In the genomic region with DNA sequence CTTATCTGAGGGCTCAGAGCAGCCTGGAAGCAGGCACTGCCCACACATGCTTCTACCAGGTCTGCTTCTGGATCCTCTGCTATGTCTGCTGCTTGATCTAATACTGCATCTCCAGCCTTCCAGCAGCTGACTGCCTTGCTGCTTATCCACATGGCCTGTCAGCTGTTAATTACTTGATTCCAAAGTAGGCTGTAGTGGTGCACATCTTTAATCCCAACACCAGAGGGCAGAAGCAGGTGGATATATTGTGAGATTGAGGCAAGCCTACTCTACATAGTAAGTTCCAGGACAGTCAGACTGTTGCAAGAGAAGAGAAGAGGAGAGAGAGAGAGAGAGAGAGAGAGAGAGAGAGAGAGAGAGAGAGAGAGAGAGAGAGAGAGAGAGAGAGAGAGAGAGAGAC, we compare ENCODE assay signal across 9 mouse cellular contexts. TPM values are rescaled to one million over a fixed set of nuclear protein-coding genes. Genes with fewer than 3 reads are reported as not detected.
DNase-seq lines count a peak whose midpoint lies in the region; ATAC-seq lines count a peak whose summit lies in the region.
"Had no signal": no experiment of that assay in that cellular context is flagged by ENCODE, and none has a peak within 500 bp of the region (broad histone marks: within the 10 kb centered on the region; RNA-seq: fewer than 3 reads in every experiment).

No protein-coding gene starts in this region.

- H3K4me1 ChIP-seq in forebrain, embryonic 14.5 days (ENCODE audit: control insufficient read depth, insufficient read depth, low read length): no peaks in the 10 kb centered on the region
- H3K4me1 ChIP-seq in forebrain, embryonic 12.5 days: no peaks in the 10 kb centered on the region
- H3K4me1 ChIP-seq in hindbrain, embryonic 16.5 days (ENCODE audit: control insufficient read depth, insufficient read depth, low read depth, low read length): no peaks in the 10 kb centered on the region
- H3K4me1 ChIP-seq: neural tube, embryonic 12.5 days had no signal

- no peaks in the 10 kb centered on the region for H3K27me3 ChIP-seq in forebrain, embryonic 14.5 days (replicated peaks; ENCODE audit: control insufficient read depth, insufficient read depth, low read length)
- no peaks in the 10 kb centered on the region for H3K27me3 ChIP-seq in forebrain, embryonic 12.5 days
- H3K27me3 ChIP-seq in hindbrain, embryonic 16.5 days (replicated peaks; ENCODE audit: control insufficient read depth, insufficient read depth, low read length): no peaks in the 10 kb centered on the region
- H3K27me3 ChIP-seq: neural tube, embryonic 12.5 days had no signal

- H3K4me3 ChIP-seq in forebrain, embryonic 14.5 days (ENCODE audit: low read depth, low read length): no peak overlapping the region
- no peak overlapping the region for H3K4me3 ChIP-seq in forebrain, embryonic 12.5 days (replicated peaks)
- H3K4me3 ChIP-seq in hindbrain, embryonic 16.5 days (ENCODE audit: low read length): no peak overlapping the region
- H3K4me3 ChIP-seq: neural tube, embryonic 12.5 days had no signal

- no peaks in the 10 kb centered on the region for H3K9me3 ChIP-seq in forebrain, embryonic 14.5 days (replicated peaks; ENCODE audit: control insufficient read depth, low read length)
- H3K9me3 ChIP-seq in forebrain, embryonic 12.5 days: no peaks in the 10 kb centered on the region
- no peaks in the 10 kb centered on the region for H3K9me3 ChIP-seq in hindbrain, embryonic 16.5 days (ENCODE audit: control insufficient read depth, low read length)
- H3K9me3 ChIP-seq: neural tube, embryonic 12.5 days had no signal

- no peak for ATAC-seq in forebrain, embryonic 14.5 days
- ATAC-seq in forebrain, embryonic 12.5 days (ENCODE audit: low FRiP score): no peak
- ATAC-seq in hindbrain, embryonic 16.5 days: peak; percentile 52; the same call in 1 of the 2 replicates

- DNase-seq in forebrain, embryonic 14.5 days (ENCODE audit: low spot score): peak; percentile 55
- DNase-seq in right cerebral cortex, postnatal 10 days (ENCODE audit: low spot score in 2 of 2): peak; percentile 16 to 19
- no peak for DNase-seq in right cerebral cortex, postnatal 36 days (ENCODE audit: low spot score in 2 of 2)
- DNase-seq in retina, postnatal 7 days (ENCODE audit: low read depth, low spot score): peak; percentile 37
- no peak for DNase-seq in cerebellum, adult 11 months
- DNase-seq in layer of hippocampus, postnatal 36 days: no peak

- H3K36me3 ChIP-seq in forebrain, embryonic 14.5 days (ENCODE audit: control insufficient read depth, insufficient read depth, low read length): no peaks in the 10 kb centered on the region
- no peaks in the 10 kb centered on the region for H3K36me3 ChIP-seq in forebrain, embryonic 12.5 days (replicated peaks)
- no peaks in the 10 kb centered on the region for H3K36me3 ChIP-seq in hindbrain, embryonic 16.5 days (ENCODE audit: control insufficient read depth, insufficient read depth, low read length)
- H3K36me3 ChIP-seq: neural tube, embryonic 12.5 days had no signal

- no peak overlapping the region for H3K4me2 ChIP-seq in forebrain, embryonic 14.5 days (ENCODE audit: low read length)
- no peak overlapping the region for H3K4me2 ChIP-seq in forebrain, embryonic 12.5 days
- no peak overlapping the region for H3K4me2 ChIP-seq in hindbrain, embryonic 16.5 days (ENCODE audit: low read length)
- H3K4me2 ChIP-seq: neural tube, embryonic 12.5 days had no signal

- H3K27ac ChIP-seq in forebrain, embryonic 14.5 days (ENCODE audit: low read depth, low read length): no peak overlapping the region
- H3K27ac ChIP-seq in forebrain, embryonic 12.5 days: no peak overlapping the region
- H3K27ac ChIP-seq in hindbrain, embryonic 16.5 days (ENCODE audit: low read depth, low read length): no peak overlapping the region
- H3K27ac ChIP-seq: neural tube, embryonic 12.5 days had no signal

- no peak overlapping the region for H3K9ac ChIP-seq in forebrain, embryonic 14.5 days (ENCODE audit: low read length)
- H3K9ac ChIP-seq in forebrain, embryonic 12.5 days: no peak overlapping the region
- no peak overlapping the region for H3K9ac ChIP-seq in hindbrain, embryonic 16.5 days (ENCODE audit: low read depth, low read length)
- H3K9ac ChIP-seq: neural tube, embryonic 12.5 days had no signal

RNA-seq across cellular contexts. Expression of gene Rhag, which starts 26.4 kb away (rescaled TPM):
- not detected in 2 replicates for polyA plus RNA-seq in forebrain, embryonic 14.5 days (2014; fragmentation: Nextera tagmentation; extraction: Ambion mirVana)
- polyA plus RNA-seq in forebrain, embryonic 12.5 days (2016; fragmentation: Nextera tagmentation; extraction: Ambion mirVana): 1.9 and 3.2 TPM in 2 replicates
- polyA plus RNA-seq in hindbrain, embryonic 16.5 days (2015; fragmentation: Nextera tagmentation; extraction: Ambion mirVana): 0.09 and 0.14 TPM in 2 replicates
- total RNA-seq in layer of hippocampus, postnatal 36 days (2021): not detected

RNA-seq across cellular contexts. Expression of gene Crisp2, which starts 30.5 kb away (rescaled TPM):
- polyA plus RNA-seq in forebrain, embryonic 14.5 days (2014; fragmentation: Nextera tagmentation; extraction: Ambion mirVana): not detected in 2 replicates
- polyA plus RNA-seq in forebrain, embryonic 12.5 days (2016; fragmentation: Nextera tagmentation; extraction: Ambion mirVana): not detected in 2 replicates
- polyA plus RNA-seq in hindbrain, embryonic 16.5 days (2015; fragmentation: Nextera tagmentation; extraction: Ambion mirVana): not detected in 2 replicates
- not detected for total RNA-seq in layer of hippocampus, postnatal 36 days (2021)
- polyA plus RNA-seq: neural tube, embryonic 12.5 days had no signal

RNA-seq across cellular contexts. Expression of gene 9130008F23Rik, which starts 43.1 kb away (rescaled TPM):
- polyA plus RNA-seq in forebrain, embryonic 14.5 days (2014; fragmentation: Nextera tagmentation; extraction: Ambion mirVana): 0.46 and 0.75 TPM in 2 replicates
- polyA plus RNA-seq in forebrain, embryonic 12.5 days (2016; fragmentation: Nextera tagmentation; extraction: Ambion mirVana): 0.73 and 0.88 TPM in 2 replicates
- 0.99 and 1.2 TPM in 2 replicates for polyA plus RNA-seq in hindbrain, embryonic 16.5 days (2015; fragmentation: Nextera tagmentation; extraction: Ambion mirVana)
- under 1 TPM in 1 of 2 experiments, not detected in 1; 0.15 TPM for total RNA-seq in layer of hippocampus, postnatal 36 days (2021)

Comparison
In these comparisons a context has a peak if more than half of its experiments do, and no peak if none do; other contexts are left out.
1. DNase-seq: peak in forebrain, embryonic 14.5 days (single experiment), right cerebral cortex, postnatal 10 days (2 of 2) and retina, postnatal 7 days (single experiment); none in right cerebral cortex, postnatal 36 days (0 of 2), cerebellum, adult 11 months (single experiment) and layer of hippocampus, postnatal 36 days (0 of 2).